Mouse (Mus musculus) heart, postnatal 0 days (tissue): ENCODE results near the gene Oosp2. TPM values are rescaled to one million over a fixed set of nuclear protein-coding genes. Genes with fewer than 3 reads are reported as not detected.

Source experiments
- ATAC-seq: fragments of 200-750 bp; cut with Nextera tagmentation; 2 replicates; pipeline ENCODE4 v1.8.0; 2017; ENCODE audit warnings: low read depth, moderate number of reproducible peaks, moderate library complexity; ENCODE audit not compliant: insufficient read depth
- DNase-seq: peaks from one replicate; pipeline ENCODE4 v3.0.0-alpha.2; 2016; ENCODE audit warnings: low spot score
- H3K27ac ChIP-seq: fragments of 300-500 bp; sonication (generic); 2 replicates; pipeline ENCODE4 v1.5.1; 2014; ENCODE audit warnings: low read depth, mild to moderate bottlenecking
- H3K27me3 ChIP-seq: fragments of 300-500 bp; sonication (generic); 2 replicates; pipeline ENCODE4 v1.6.1; 2014; ENCODE audit warnings: low read length, mixed read lengths; ENCODE audit not compliant: control insufficient read depth, insufficient read depth
- H3K36me3 ChIP-seq: fragments of 300-500 bp; sonication (generic); replicated peaks from 2 replicates; pipeline ENCODE4 v1.6.1; 2014; ENCODE audit warnings: low read length, mixed read lengths; ENCODE audit not compliant: control insufficient read depth, insufficient read depth
- H3K4me1 ChIP-seq: fragments of 300-500 bp; sonication (generic); 2 replicates; pipeline ENCODE4 v1.6.1; 2014; ENCODE audit warnings: antibody characterized with exemption; ENCODE audit not compliant: control insufficient read depth, insufficient read depth
- H3K4me2 ChIP-seq: fragments of 300-500 bp; sonication (generic); 2 replicates; pipeline ENCODE4 v1.6.1; 2014; ENCODE audit warnings: low read depth, mild to moderate bottlenecking, low read length, moderate library complexity
- H3K4me3 ChIP-seq: fragments of 300-500 bp; sonication (generic); 2 replicates; pipeline ENCODE4 v1.5.1; 2014; ENCODE audit warnings: low read depth, low read length
- H3K9ac ChIP-seq: fragments of 300-500 bp; sonication (generic); replicated peaks from 2 replicates; pipeline ENCODE4 v1.6.1; 2014; ENCODE audit warnings: low read depth, low read length, mixed read lengths
- H3K9me3 ChIP-seq: fragments of 300-500 bp; sonication (generic); replicated peaks from 2 replicates; pipeline ENCODE4 v1.6.1; 2016; ENCODE audit warnings: low read length; ENCODE audit not compliant: control insufficient read depth
- CTCF ChIP-seq: IDR thresholded peaks from 2 replicates; pipeline ENCODE4 v1.5.1; 2016; ENCODE audit warnings: antibody characterized with exemption, control low read depth, low read depth
- EP300 ChIP-seq: IDR thresholded peaks from 2 replicates; pipeline ENCODE4 v1.6.1; 2016; ENCODE audit warnings: antibody characterized with exemption, low read depth
- WGBS: fragments of 180-500 bp; shearing (Covaris S2); extraction: QIAGEN DNeasy Blood & Tissue Kit; methylation state at CpG from one replicate; pipeline ENCODE4 v1.1.7; 2014; 5-methylcytosine and 5-hydroxymethylcytosine counted together
- polyA plus RNA-seq: library from polyadenylated mRNA; unstranded; fragments of >200 nt; fragmentation: Nextera tagmentation; extraction: Ambion mirVana; gene quantifications from 2 replicates; pipeline ENCODE4 v1.2.1, GENCODE M21; 2015
- total RNA-seq: library from RNA; depleted of rRNA; stranded (reverse); fragments of >200 nt; gene quantifications from 2 replicates; pipeline ENCODE4 v1.2.3, GENCODE M21; 2014; ENCODE audit warnings: low replicate concordance

The Oosp2 gene
- total and polyA plus RNA-seq, 2 experiments from 2014 or later, result not detected

GRCm38 (mm10) chr19:11659142-11659541, 1.2 kb downstream of the Oosp2 start:
- 44% methylated on average over 2 of the region's 2 CpGs for WGBS
- no peaks in the 10 kb centered on the region for H3K36me3 ChIP-seq

GRCm38 (mm10) chr19:11649564-11649963, 10.8 kb downstream of the Oosp2 start:
- ATAC-seq (no peak), DNase-seq (no peak)
- WGBS, result 62% methylated on average over 4 of the region's 4 CpGs
- no peak overlapping the region for H3K27ac ChIP-seq
- no peaks in the 10 kb centered on the region for H3K9me3 ChIP-seq
- no peaks in the 10 kb centered on the region for H3K36me3 ChIP-seq
- no peaks in the 10 kb centered on the region for H3K4me1 ChIP-seq
- H3K4me3 ChIP-seq, result no peak overlapping the region
- no peak overlapping the region for H3K4me2 ChIP-seq
- H3K27me3 ChIP-seq, result no peaks in the 10 kb centered on the region
- H3K9ac ChIP-seq, result no peak overlapping the region
- no peak for TF ChIP-seq EP300
- TF ChIP-seq CTCF, result no peak

More at GRCm38 (mm10) chr19:11659142-11659541, 1.2 kb downstream of the Oosp2 start:
- Histone ChIP-seq H3K27ac (no peak overlapping the region), H3K9ac (no peak overlapping the region), H3K4me3 (no peak overlapping the region), H3K27me3 (no peaks in the 10 kb centered on the region), H3K9me3 (no peaks in the 10 kb centered on the region), H3K4me1 (no peaks in the 10 kb centered on the region), H3K4me2 (no peak overlapping the region)
- no peak for DNase-seq
- TF ChIP-seq EP300 (no peak), CTCF (no peak)
- no peak for ATAC-seq

DNA sequence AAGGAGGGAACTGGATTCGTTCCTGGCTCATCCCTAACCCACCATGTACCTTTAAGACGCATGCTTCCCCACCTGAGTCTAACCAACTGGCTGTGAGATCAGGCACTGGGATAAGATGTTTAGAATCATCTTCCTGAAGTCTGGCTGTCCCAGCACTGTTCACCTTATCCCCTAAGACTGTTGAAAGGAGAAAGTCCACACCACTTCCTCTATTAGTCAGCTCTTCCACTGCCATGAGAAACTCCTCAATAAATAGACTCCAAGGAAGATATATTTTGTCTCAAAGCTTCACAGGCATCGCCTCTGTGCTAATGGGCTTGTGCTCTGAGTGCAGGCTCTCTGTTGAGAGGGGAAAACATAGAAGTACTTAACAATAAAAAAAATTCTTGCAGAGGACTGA, 14.2 kb downstream of the Oosp2 start:
- Histone ChIP-seq H3K27ac (no peak overlapping the region), H3K4me2 (no peak overlapping the region), H3K4me1 (no peaks in the 10 kb centered on the region), H3K9ac (no peak overlapping the region), H3K9me3 (no peaks in the 10 kb centered on the region), H3K36me3 (no peaks in the 10 kb centered on the region), H3K4me3 (no peak overlapping the region), H3K27me3 (no peaks in the 10 kb centered on the region)
- no peak for DNase-seq
- WGBS, result 59% methylated on average over 3 of the region's 3 CpGs
- TF ChIP-seq EP300 (no peak), CTCF (no peak)
- no peak for ATAC-seq

GRCm38 (mm10) chr19:11640732-11641131, 19.6 kb downstream of the Oosp2 start, which contains the start of gene Ms4a3:
Gene Ms4a3 (minus strand): TSS chr19:11640851.
- DNase-seq, result no peak

DNA sequence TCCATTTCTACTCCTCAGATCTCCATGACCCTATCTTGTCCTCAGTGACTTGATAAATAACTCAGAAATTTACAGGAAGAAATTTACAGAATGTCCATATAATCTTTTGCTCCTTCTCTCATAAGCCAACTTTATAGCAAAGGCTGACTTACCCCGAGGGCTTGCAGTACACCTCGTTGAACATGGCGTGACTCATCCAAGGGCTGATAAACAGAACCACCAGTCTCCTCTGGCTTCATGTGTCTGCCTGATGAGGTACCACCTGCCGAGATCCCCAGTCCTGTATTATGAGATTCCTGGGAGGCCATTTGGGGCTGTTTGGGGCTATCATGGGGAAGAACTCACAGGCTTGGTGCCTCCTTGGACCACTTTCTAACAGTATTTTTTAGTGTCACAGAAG, 21.3 kb downstream of the Oosp2 start:
- Histone ChIP-seq H3K4me1 (no peaks in the 10 kb centered on the region), H3K9me3 (no peaks in the 10 kb centered on the region), H3K4me3 (no peak overlapping the region), H3K36me3 (no peaks in the 10 kb centered on the region), H3K9ac (no peak overlapping the region), H3K4me2 (no peak overlapping the region), H3K27ac (no peak overlapping the region), H3K27me3 (no peaks in the 10 kb centered on the region)
- no peak for TF ChIP-seq EP300
- no peak for TF ChIP-seq CTCF
- DNase-seq (no peak), ATAC-seq (no peak)
- 50% methylated on average over 4 of the region's 4 CpGs for WGBS

More at GRCm38 (mm10) chr19:11640732-11641131, 19.6 kb downstream of the Oosp2 start, which contains the start of gene Ms4a3:
- TF ChIP-seq CTCF (no peak), EP300 (no peak)
- 45% methylated on average over 1 of the region's 1 CpGs for WGBS
- H3K27ac ChIP-seq, result no peak within 1 kb of the TSS
- H3K9ac ChIP-seq, result no peak within 1 kb of the TSS
- H3K4me2 ChIP-seq, result no peak within 1 kb of the TSS
- no peaks in the 10 kb centered on the region for H3K4me1 ChIP-seq
- ATAC-seq, result no peak
- H3K27me3 ChIP-seq, result no peaks in the 10 kb centered on the region
- no peaks in the 10 kb centered on the region for H3K36me3 ChIP-seq
- no peak within 1 kb of the TSS for H3K4me3 ChIP-seq
- H3K9me3 ChIP-seq, result no peaks in the 10 kb centered on the region

- Histone ChIP-seq H3K9ac (no peak overlapping the region), H3K4me3 (no peak overlapping the region), H3K4me1 (no peaks in the 10 kb centered on the region), H3K27me3 (no peaks in the 10 kb centered on the region), H3K27ac (no peak overlapping the region), H3K4me2 (no peak overlapping the region), H3K9me3 (no peaks in the 10 kb centered on the region), H3K36me3 (no peaks in the 10 kb centered on the region)
- TF ChIP-seq CTCF, result no peak
- TF ChIP-seq EP300, result no peak
- DNase-seq (no peak), ATAC-seq (no peak)
- 37% methylated on average over 5 of the region's 5 CpGs for WGBS
These were observed 24.8 kb downstream of the Oosp2 start for GRCm38 (mm10) chr19:11635572-11635971.
